Mouse (Mus musculus): ENCODE measurements around the gene 5430419D17Rik. TPM values are rescaled to one million over a fixed set of nuclear protein-coding genes. Genes with fewer than 3 reads are reported as not detected.

5430419D17Rik gene
- polyA plus RNA-seq, 1 experiment from 2014 or later = not detected

DNA sequence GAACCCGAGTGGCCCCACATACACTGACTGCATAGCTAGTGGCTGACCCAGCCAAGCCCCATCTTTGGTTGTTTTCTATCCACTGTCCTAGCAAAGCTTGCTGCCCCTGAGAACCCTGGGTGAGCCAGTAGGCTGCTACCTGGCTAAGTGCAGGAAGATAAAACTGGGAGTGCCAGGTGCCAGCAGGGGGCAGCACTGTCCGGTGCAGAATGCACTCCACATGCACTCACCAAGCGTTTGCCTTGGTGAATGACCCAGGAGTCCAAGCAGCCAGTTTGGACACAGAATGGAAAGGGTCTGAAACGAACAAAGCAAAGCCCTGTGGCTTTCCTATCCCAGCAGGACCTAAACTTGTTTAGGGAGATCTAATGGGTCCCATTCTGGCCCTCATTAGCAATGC is 8.5 kb downstream of the 5430419D17Rik start:
- Histone ChIP-seq H3K4me2 (ENCODE audit: low read depth, low read length) (no peak overlapping the region), H3K27me3 (ENCODE audit: control insufficient read depth, insufficient read depth, low read depth, low read length) (no peaks in the 10 kb centered on the region), H3K4me1 (ENCODE audit: control insufficient read depth, low read depth, low read length) (no peaks in the 10 kb centered on the region), H3K9ac (ENCODE audit: low read depth, low read length) (no peak overlapping the region), H3K4me3 (ENCODE audit: low read depth, low read length) (no peak overlapping the region), H3K36me3 (ENCODE audit: control insufficient read depth, insufficient read depth) (no peaks in the 10 kb centered on the region), H3K27ac (ENCODE audit: low read length) (no peak overlapping the region), H3K9me3 (replicated peaks; ENCODE audit: control insufficient read depth, low read length) (no peaks in the 10 kb centered on the region)
- no peak for ATAC-seq (ENCODE audit: low read depth)
- WGBS (ENCODE audit: insufficient replicate concordance) = 30% methylated on average over 4 of the region's 4 CpGs

DNA sequence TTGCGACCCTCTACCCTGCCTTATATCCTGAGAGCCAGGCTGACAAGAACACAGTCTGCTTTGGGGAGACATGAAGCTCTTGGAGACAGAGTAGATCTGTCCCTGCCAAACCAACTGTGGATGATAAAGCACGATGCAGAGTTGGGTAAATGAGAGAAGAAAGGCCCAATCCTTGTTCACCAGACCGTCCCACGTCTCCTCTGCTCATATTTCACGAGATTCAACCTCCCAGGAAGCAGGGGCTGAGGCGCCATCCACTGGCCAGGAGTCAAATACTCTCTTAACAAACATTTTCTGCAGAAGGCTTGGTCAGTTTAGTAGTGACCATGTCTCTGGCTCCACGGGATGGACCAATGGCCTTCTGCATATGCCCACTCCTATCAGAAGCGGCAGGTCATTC is 10.1 kb downstream of the 5430419D17Rik start:
- 55% methylated on average over 8 of the region's 8 CpGs for WGBS (ENCODE audit: insufficient replicate concordance)
- Histone ChIP-seq H3K27me3 (ENCODE audit: control insufficient read depth, insufficient read depth, low read depth, low read length) (no peaks in the 10 kb centered on the region), H3K27ac (ENCODE audit: low read length) (no peak overlapping the region), H3K4me1 (ENCODE audit: control insufficient read depth, low read depth, low read length) (no peaks in the 10 kb centered on the region), H3K36me3 (ENCODE audit: control insufficient read depth, insufficient read depth) (no peaks in the 10 kb centered on the region), H3K9ac (ENCODE audit: low read depth, low read length) (no peak overlapping the region), H3K4me2 (ENCODE audit: low read depth, low read length) (no peak overlapping the region), H3K9me3 (replicated peaks; ENCODE audit: control insufficient read depth, low read length) (no peaks in the 10 kb centered on the region), H3K4me3 (ENCODE audit: low read depth, low read length) (no peak overlapping the region)
- no peak for ATAC-seq (ENCODE audit: low read depth)

DNA sequence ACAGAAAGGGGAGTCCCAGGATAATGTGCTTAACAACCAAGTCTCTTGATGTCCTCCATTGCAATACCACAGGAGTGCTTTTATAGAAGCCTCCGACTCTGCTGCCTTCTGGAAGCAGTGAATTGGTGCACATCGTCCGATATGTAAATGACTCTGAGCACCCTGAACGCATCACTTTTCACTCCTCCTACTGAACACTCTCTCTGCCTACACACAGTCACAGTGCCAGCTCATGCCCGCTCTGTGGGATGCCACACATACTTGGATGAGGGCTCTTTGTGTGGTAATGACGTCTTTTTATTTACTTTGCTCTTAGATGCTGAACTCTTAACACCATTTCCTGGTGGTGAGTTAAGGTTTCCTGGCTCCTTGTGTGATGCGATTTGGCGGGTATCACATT is 12.8 kb downstream of the 5430419D17Rik start:
- Histone ChIP-seq H3K4me3 (ENCODE audit: low read depth, low read length) (no peak overlapping the region), H3K4me2 (ENCODE audit: low read depth, low read length) (no peak overlapping the region), H3K9me3 (replicated peaks; ENCODE audit: control insufficient read depth, low read length) (no peaks in the 10 kb centered on the region), H3K4me1 (ENCODE audit: control insufficient read depth, low read depth, low read length) (no peaks in the 10 kb centered on the region), H3K27me3 (ENCODE audit: control insufficient read depth, insufficient read depth, low read depth, low read length) (no peaks in the 10 kb centered on the region), H3K27ac (ENCODE audit: low read length) (no peak overlapping the region), H3K36me3 (ENCODE audit: control insufficient read depth, insufficient read depth) (no peaks in the 10 kb centered on the region), H3K9ac (ENCODE audit: low read depth, low read length) (no peak overlapping the region)
- ATAC-seq (ENCODE audit: low read depth) = no peak
- 48% methylated on average over 8 of the region's 8 CpGs for WGBS (ENCODE audit: insufficient replicate concordance)

DNA sequence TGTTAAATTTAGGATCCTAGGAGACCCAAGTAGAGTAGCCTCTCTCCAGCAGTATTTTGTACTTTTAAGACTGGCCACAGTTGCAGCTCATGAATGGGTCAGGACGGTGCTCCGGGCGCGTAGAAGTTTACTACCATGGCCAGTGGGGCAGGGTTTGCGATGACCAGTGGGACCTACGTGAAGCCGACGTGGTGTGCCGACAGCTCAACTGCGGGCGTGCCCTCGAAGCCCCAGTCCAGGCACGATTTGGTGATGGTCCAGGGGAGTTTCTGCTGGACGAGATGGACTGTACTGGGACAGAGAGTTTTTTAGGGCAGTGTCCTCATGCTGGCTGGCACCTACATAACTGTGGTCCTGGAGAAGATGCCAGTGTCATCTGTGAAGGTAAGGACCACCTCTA is 13.8 kb downstream of the 5430419D17Rik start:
- WGBS (ENCODE audit: insufficient replicate concordance) = 78% methylated on average over 14 of the region's 14 CpGs
- Histone ChIP-seq H3K4me1 (ENCODE audit: control insufficient read depth, low read depth, low read length) (no peaks in the 10 kb centered on the region), H3K9me3 (replicated peaks; ENCODE audit: control insufficient read depth, low read length) (no peaks in the 10 kb centered on the region), H3K4me3 (ENCODE audit: low read depth, low read length) (no peak overlapping the region), H3K27me3 (ENCODE audit: control insufficient read depth, insufficient read depth, low read depth, low read length) (no peaks in the 10 kb centered on the region), H3K27ac (ENCODE audit: low read length) (no peak overlapping the region), H3K4me2 (ENCODE audit: low read depth, low read length) (no peak overlapping the region), H3K36me3 (ENCODE audit: control insufficient read depth, insufficient read depth) (no peaks in the 10 kb centered on the region), H3K9ac (ENCODE audit: low read depth, low read length) (no peak overlapping the region)
- no peak for ATAC-seq (ENCODE audit: low read depth)

DNA sequence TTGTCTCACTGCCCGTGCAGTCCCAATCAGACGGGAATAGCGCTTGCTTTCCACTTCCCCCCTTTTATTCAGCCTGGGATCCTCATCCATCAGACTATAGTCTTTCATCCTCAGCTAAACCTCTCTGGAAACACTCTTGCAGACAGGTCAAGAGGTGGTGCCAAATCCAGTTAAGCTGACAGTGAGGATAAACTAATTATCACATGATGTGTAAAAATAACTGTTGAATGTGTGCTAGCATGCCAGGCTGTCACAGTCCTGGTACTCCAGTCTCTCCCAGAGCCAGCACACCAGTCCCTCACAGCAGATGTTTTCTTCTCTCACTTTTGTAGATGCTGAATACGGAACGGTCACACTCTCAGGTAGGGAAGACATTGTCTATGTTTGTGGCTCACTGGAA is 48.9 kb downstream of the 5430419D17Rik start:
- Histone ChIP-seq H3K9me3 (replicated peaks; ENCODE audit: control insufficient read depth, low read length) (no peaks in the 10 kb centered on the region), H3K27me3 (ENCODE audit: control insufficient read depth, insufficient read depth, low read depth, low read length) (no peaks in the 10 kb centered on the region), H3K36me3 (ENCODE audit: control insufficient read depth, insufficient read depth) (no peaks in the 10 kb centered on the region), H3K9ac (ENCODE audit: low read depth, low read length) (no peak overlapping the region), H3K27ac (ENCODE audit: low read length) (no peak overlapping the region), H3K4me2 (ENCODE audit: low read depth, low read length) (no peak overlapping the region), H3K4me3 (ENCODE audit: low read depth, low read length) (no peak overlapping the region), H3K4me1 (ENCODE audit: control insufficient read depth, low read depth, low read length) (no peaks in the 10 kb centered on the region)
- no peak for ATAC-seq (ENCODE audit: low read depth)
- WGBS (ENCODE audit: insufficient replicate concordance) = 63% methylated on average over 5 of the region's 5 CpGs

DNA sequence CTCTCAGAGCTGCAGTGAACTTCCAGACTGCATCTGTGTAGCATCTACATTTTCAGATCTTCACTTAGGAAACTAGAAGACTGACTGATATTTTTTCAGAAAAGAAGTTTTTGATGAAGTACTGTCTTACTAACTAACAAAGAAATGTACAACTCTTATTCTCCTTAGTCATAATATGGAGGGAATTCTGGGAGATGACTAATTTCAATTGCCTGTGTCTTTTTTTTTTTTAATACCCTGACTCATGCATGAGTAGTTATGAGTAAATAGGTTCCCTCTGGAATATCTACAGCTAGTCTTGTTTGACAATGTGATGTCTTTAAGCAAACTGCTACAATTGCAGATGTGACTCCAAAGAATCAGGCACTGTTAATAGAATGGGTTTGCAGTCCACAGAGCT is 61.9 kb downstream of the 5430419D17Rik start:
- no peak for ATAC-seq (ENCODE audit: low read depth)

DNA sequence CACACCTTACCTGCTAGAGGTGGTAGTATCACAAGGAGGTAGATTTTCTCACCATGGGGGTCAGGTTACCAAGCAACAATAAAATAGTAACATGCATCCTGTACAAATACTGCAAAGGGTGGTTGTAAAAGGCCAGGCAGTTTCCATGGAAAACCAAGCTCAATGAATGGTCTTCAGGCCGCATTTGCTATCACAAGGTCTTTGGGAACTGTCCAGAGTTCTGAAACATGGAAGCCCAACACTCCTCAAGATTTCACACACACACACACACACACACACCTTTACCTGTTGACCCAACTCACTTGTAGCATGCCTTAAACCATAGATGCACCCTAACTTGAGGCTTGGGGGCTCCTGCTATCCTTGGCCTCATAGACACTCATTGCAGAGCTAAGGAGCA is 70.8 kb downstream of the 5430419D17Rik start:
- no peaks in the 10 kb centered on the region for H3K27me3 ChIP-seq (ENCODE audit: control insufficient read depth, insufficient read depth, low read depth, low read length)
- WGBS (ENCODE audit: insufficient replicate concordance) = 15% methylated on average over 1 of the region's 1 CpGs
- no peak overlapping the region for H3K4me2 ChIP-seq (ENCODE audit: low read depth, low read length)
- no peaks in the 10 kb centered on the region for H3K4me1 ChIP-seq (ENCODE audit: control insufficient read depth, low read depth, low read length)
- H3K9me3 ChIP-seq (replicated peaks; ENCODE audit: control insufficient read depth, low read length) = no peaks in the 10 kb centered on the region
- H3K4me3 ChIP-seq (ENCODE audit: low read depth, low read length) = no peak overlapping the region
- H3K27ac ChIP-seq (ENCODE audit: low read length) = no peak overlapping the region
- ATAC-seq (ENCODE audit: low read depth) = no peak
- no peaks in the 10 kb centered on the region for H3K36me3 ChIP-seq (ENCODE audit: control insufficient read depth, insufficient read depth)
- H3K9ac ChIP-seq (ENCODE audit: low read depth, low read length) = no peak overlapping the region

More for the DNA sequence above, 61.9 kb downstream of the 5430419D17Rik start:
- Histone ChIP-seq H3K4me3 (ENCODE audit: low read depth, low read length) (no peak overlapping the region), H3K36me3 (ENCODE audit: control insufficient read depth, insufficient read depth) (no peaks in the 10 kb centered on the region), H3K9me3 (replicated peaks; ENCODE audit: control insufficient read depth, low read length) (no peaks in the 10 kb centered on the region), H3K4me2 (ENCODE audit: low read depth, low read length) (no peak overlapping the region), H3K4me1 (ENCODE audit: control insufficient read depth, low read depth, low read length) (no peaks in the 10 kb centered on the region), H3K9ac (ENCODE audit: low read depth, low read length) (no peak overlapping the region), H3K27ac (ENCODE audit: low read length) (no peak overlapping the region), H3K27me3 (ENCODE audit: control insufficient read depth, insufficient read depth, low read depth, low read length) (no peaks in the 10 kb centered on the region)

DNA sequence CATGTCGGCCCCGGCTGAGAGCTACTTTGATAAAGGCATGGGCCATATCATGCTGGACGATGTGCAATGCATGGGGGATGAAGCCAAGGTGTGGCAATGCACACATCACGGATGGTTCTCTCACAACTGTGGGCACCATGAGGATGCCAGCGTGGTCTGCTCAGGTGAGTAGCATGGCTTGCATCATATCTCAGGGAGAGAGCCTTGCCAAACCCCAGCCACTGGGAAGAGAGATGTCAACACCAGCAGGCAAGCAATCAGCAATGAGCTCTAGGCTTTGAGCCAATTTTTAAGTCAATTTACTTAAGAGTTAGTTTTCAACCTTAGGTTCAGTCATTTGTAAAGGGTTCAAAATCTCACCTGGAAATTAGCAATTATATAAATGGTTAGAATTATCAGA is 82.6 kb downstream of the 5430419D17Rik start:
- Histone ChIP-seq H3K27ac (ENCODE audit: low read length) (no peak overlapping the region), H3K9me3 (replicated peaks; ENCODE audit: control insufficient read depth, low read length) (no peaks in the 10 kb centered on the region), H3K36me3 (ENCODE audit: control insufficient read depth, insufficient read depth) (no peaks in the 10 kb centered on the region), H3K4me2 (ENCODE audit: low read depth, low read length) (no peak overlapping the region), H3K9ac (ENCODE audit: low read depth, low read length) (no peak overlapping the region), H3K4me3 (ENCODE audit: low read depth, low read length) (no peak overlapping the region), H3K4me1 (ENCODE audit: control insufficient read depth, low read depth, low read length) (no peaks in the 10 kb centered on the region), H3K27me3 (ENCODE audit: control insufficient read depth, insufficient read depth, low read depth, low read length) (no peaks in the 10 kb centered on the region)
- ATAC-seq (ENCODE audit: low read depth) = peak; percentile 64
- WGBS (ENCODE audit: insufficient replicate concordance) = 68% methylated on average over 5 of the region's 5 CpGs

DNA sequence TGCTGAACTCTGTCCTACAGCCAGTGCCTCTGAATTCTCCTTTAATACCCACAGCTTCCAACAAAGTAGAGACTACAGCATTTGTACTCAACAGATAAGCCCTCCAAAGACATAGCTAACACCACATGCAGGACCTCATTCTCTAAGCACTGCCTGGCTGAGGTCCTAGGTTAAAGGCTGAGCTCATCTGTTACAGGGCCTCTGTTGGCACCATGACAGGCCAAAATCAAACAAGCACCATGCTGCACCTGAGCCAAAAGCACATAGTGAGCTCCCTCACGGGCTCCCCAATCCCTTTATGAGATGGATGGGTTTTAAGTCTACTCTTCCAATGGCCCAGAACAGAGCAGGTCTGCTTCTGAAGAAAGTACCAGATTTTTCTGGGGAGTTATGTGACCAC is 83.1 kb downstream of the 5430419D17Rik start:
- WGBS (ENCODE audit: insufficient replicate concordance) = 17% methylated on average over 1 of the region's 1 CpGs
- H3K4me2 ChIP-seq (ENCODE audit: low read depth, low read length) = no peak overlapping the region
- ATAC-seq (ENCODE audit: low read depth) = peak; percentile 66
- H3K9me3 ChIP-seq (replicated peaks; ENCODE audit: control insufficient read depth, low read length) = no peaks in the 10 kb centered on the region
- H3K27ac ChIP-seq (ENCODE audit: low read length) = no peak overlapping the region
- H3K27me3 ChIP-seq (ENCODE audit: control insufficient read depth, insufficient read depth, low read depth, low read length) = no peaks in the 10 kb centered on the region
- H3K36me3 ChIP-seq (ENCODE audit: control insufficient read depth, insufficient read depth) = no peaks in the 10 kb centered on the region
- no peak overlapping the region for H3K9ac ChIP-seq (ENCODE audit: low read depth, low read length)
- H3K4me1 ChIP-seq (ENCODE audit: control insufficient read depth, low read depth, low read length) = no peaks in the 10 kb centered on the region
- H3K4me3 ChIP-seq (ENCODE audit: low read depth, low read length) = no peak overlapping the region

DNA sequence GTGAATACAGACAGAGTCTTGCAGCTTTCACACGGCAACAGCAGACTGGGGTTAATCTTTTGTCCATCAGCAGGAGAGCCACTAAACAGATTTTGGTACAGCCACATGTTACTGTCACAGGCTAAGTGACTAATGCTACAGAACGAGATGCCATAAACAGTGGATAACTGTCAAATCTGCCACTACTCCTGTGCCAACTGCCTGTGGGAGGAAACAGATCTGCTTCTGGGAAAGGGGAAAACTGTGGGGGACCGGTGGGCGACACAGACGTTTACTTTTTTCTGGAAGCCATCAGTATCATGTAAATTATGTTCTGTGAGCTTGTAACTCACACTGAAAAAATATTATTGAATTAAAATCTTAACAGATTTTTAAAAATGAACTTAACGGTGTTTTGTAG is 86.7 kb downstream of the 5430419D17Rik start:
- Histone ChIP-seq H3K9ac (ENCODE audit: low read depth, low read length) (no peak overlapping the region), H3K27me3 (ENCODE audit: control insufficient read depth, insufficient read depth, low read depth, low read length) (no peaks in the 10 kb centered on the region), H3K36me3 (ENCODE audit: control insufficient read depth, insufficient read depth) (no peaks in the 10 kb centered on the region), H3K4me2 (ENCODE audit: low read depth, low read length) (no peak overlapping the region), H3K4me3 (ENCODE audit: low read depth, low read length) (no peak overlapping the region), H3K27ac (ENCODE audit: low read length) (no peak overlapping the region), H3K9me3 (replicated peaks; ENCODE audit: control insufficient read depth, low read length) (no peaks in the 10 kb centered on the region), H3K4me1 (ENCODE audit: control insufficient read depth, low read depth, low read length) (no peaks in the 10 kb centered on the region)
- no peak for ATAC-seq (ENCODE audit: low read depth)
- 48% methylated on average over 6 of the region's 6 CpGs for WGBS (ENCODE audit: insufficient replicate concordance)

All from liver, embryonic 16.5 days (tissue).